Mouse (Mus musculus) natural killer cell, adult 2 months (primary cell): ENCODE data around the gene Morc3.
"Not testable (repeated sequence)": the region's sequence is repeated elsewhere in the genome, so short reads cannot be mapped to it uniquely, and the experiment has no call there.

Experiments used
- DNase-seq, 2 experiments: peaks; one replicate each; pipeline ENCODE4 v3.0.0; 2022; ENCODE audit warnings: low spot score in 2 of 2

Morc3 gene

GRCm38 (mm10) chr16:93818691-93819324, 13.1 kb upstream of the Morc3 start:
- DNase-seq: no peak

GRCm38 (mm10) chr16:93819325-93819696, 12.6 kb upstream of the Morc3 start:
- DNase-seq: no peak

- no peak for DNase-seq
These were observed 11.9 kb upstream of the Morc3 start for GRCm38 (mm10) chr16:93820040-93820439.

GRCm38 (mm10) chr16:93821706-93822105, 10.2 kb upstream of the Morc3 start:
- no peak for DNase-seq

GRCm38 (mm10) chr16:93822433-93823225, 9.3 kb upstream of the Morc3 start:
- not testable (repeated sequence) for DNase-seq

- no peak for DNase-seq
These were observed 7.1 kb upstream of the Morc3 start for GRCm38 (mm10) chr16:93824799-93825198.

GRCm38 (mm10) chr16:93825463-93825862, 6.5 kb upstream of the Morc3 start:
- no peak for DNase-seq

- no peak for DNase-seq
These were observed 5.9 kb upstream of the Morc3 start for GRCm38 (mm10) chr16:93826054-93826453.

GRCm38 (mm10) chr16:93826478-93826877, 5.4 kb upstream of the Morc3 start:
- not testable (repeated sequence) for DNase-seq

- DNase-seq: no peak
These were observed 5.0 kb upstream of the Morc3 start for GRCm38 (mm10) chr16:93826909-93827308.

GRCm38 (mm10) chr16:93829526-93829925, 2.4 kb upstream of the Morc3 start:
- no peak for DNase-seq

GRCm38 (mm10) chr16:93830071-93830470, 1.9 kb upstream of the Morc3 start:
- DNase-seq: no peak

GRCm38 (mm10) chr16:93830916-93831315, 1.0 kb upstream of the Morc3 start:
- DNase-seq: no peak

- peak; percentile 42 to 53 for DNase-seq
These were observed 743 bp downstream of the Morc3 start for GRCm38 (mm10) chr16:93832451-93833276.

- DNase-seq: no peak
These were observed 1.6 kb downstream of the Morc3 start for GRCm38 (mm10) chr16:93833551-93833950.

GRCm38 (mm10) chr16:93834076-93834475, 2.2 kb downstream of the Morc3 start:
- no peak for DNase-seq

- DNase-seq: no peak
These were observed 7.1 kb downstream of the Morc3 start for GRCm38 (mm10) chr16:93839049-93839448.

GRCm38 (mm10) chr16:93850527-93850926, 18.6 kb downstream of the Morc3 start:
- DNase-seq: no peak

GRCm38 (mm10) chr16:93859967-93860366, 28.0 kb downstream of the Morc3 start:
- DNase-seq: no peak

GRCm38 (mm10) chr16:93860686-93861085, 28.8 kb downstream of the Morc3 start:
- DNase-seq: no peak

- DNase-seq: no peak
These were observed 42.9 kb downstream of the Morc3 start for GRCm38 (mm10) chr16:93874841-93875240.

- DNase-seq: no peak
These were observed 45.9 kb downstream of the Morc3 start for GRCm38 (mm10) chr16:93877612-93878380.
